Mouse (Mus musculus): Measurements from ENCODE around the gene Pdxdc1. TPM values are rescaled to one million over a fixed set of nuclear protein-coding genes. Genes with fewer than 3 reads are reported as not detected.
A peak's percentile ranks its signal among the peaks of the same experiment; 100 is the strongest.

The Pdxdc1 gene
- 68.0 and 76.1 TPM in 2 replicates for polyA plus RNA-seq (2014; fragmentation: Nextera tagmentation; extraction: Ambion mirVana)

DNA sequence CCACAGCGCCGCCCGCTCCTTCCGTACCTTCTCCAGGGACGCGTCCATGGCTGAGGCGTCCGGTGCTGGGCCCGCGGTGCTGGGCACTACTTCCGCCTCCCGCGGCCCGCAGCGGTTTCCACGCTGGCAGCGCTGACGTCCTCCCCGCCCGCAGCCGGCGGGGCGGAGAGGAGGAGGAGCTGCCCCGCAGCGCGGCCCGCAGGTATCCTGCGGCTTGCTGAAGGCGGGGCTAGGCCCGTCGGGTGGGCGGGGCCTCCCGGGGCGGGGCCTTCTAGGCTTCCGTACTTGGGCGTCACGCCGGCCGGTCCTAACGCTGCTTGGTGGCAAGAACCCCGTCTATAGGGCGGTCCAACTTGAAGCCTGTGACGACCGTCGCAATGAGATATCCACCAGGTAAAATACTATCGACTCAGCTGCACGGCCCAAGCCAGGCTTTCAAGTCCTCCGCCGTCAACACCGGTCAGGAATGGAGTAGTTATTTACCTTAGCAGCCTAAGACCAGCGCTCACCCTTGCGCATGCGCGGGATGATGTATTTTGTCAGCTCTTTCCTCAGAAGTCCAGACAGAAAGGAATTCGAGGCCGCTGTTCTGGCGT is at the start of gene Pdxdc1, which contains the start of gene Mpv17l:
Pdxdc1 (minus strand) TSS at position 244 of the 596 bp plus-strand sequence.
Mpv17l (plus strand) TSS at position 274 of the 596 bp plus-strand sequence.
- DNase-seq (ENCODE audit: low spot score, missing footprints) (peak; percentile 100), ATAC-seq (ENCODE audit: low FRiP score) (peak; percentile 97)
- Histone ChIP-seq H3K9ac (ENCODE audit: low read length) (peak within 1 kb of the TSS; percentile 85), H3K9me3 (ENCODE audit: control insufficient read depth, low read length) (no peaks in the 10 kb centered on the region), H3K27me3 (ENCODE audit: control insufficient read depth, insufficient read depth, low read length) (no peaks in the 10 kb centered on the region), H3K36me3 (ENCODE audit: control insufficient read depth, insufficient read depth, low read length) (no peaks in the 10 kb centered on the region), H3K4me2 (peak within 1 kb of the TSS; percentile 76), H3K4me3 (ENCODE audit: low read depth, low read length) (peak within 1 kb of the TSS; percentile 72), H3K4me1 (ENCODE audit: control insufficient read depth, insufficient read depth, low read length) (peaks cover 5% of the 10 kb centered on the region), H3K27ac (ENCODE audit: low read depth, low read length) (peak within 1 kb of the TSS; percentile 48; the same call in 1 of the 2 replicates)
- under 1% methylated on average over 32 of the region's 57 CpGs for WGBS

- Histone ChIP-seq H3K9ac (ENCODE audit: low read length) (no peak overlapping the region), H3K27ac (ENCODE audit: low read depth, low read length) (no peak overlapping the region)
Measured at GRCm38 (mm10) chr16:13951245-13951644, 48.3 kb upstream of the Pdxdc1 start.

GRCm38 (mm10) chr16:13946306-13946705 is 43.4 kb upstream of the Pdxdc1 start:
- Histone ChIP-seq H3K36me3 (ENCODE audit: control insufficient read depth, insufficient read depth, low read length) (no peaks in the 10 kb centered on the region), H3K27me3 (ENCODE audit: control insufficient read depth, insufficient read depth, low read length) (peaks cover under 1% of the 10 kb centered on the region; the same call in 1 of the 2 replicates), H3K27ac (ENCODE audit: low read depth, low read length) (no peak overlapping the region), H3K4me2 (no peak overlapping the region), H3K4me3 (ENCODE audit: low read depth, low read length) (no peak overlapping the region), H3K9ac (ENCODE audit: low read length) (no peak overlapping the region), H3K4me1 (ENCODE audit: control insufficient read depth, insufficient read depth, low read length) (no peaks in the 10 kb centered on the region), H3K9me3 (ENCODE audit: control insufficient read depth, low read length) (no peaks in the 10 kb centered on the region)
- DNase-seq (ENCODE audit: low spot score, missing footprints) (no peak), ATAC-seq (ENCODE audit: low FRiP score) (no peak)
- WGBS = 81% methylated on average over 1 of the region's 1 CpGs

More at GRCm38 (mm10) chr16:13951245-13951644, 48.3 kb upstream of the Pdxdc1 start:
- DNase-seq (ENCODE audit: low spot score, missing footprints) = no peak
- no peak overlapping the region for H3K4me2 ChIP-seq
- no peaks in the 10 kb centered on the region for H3K4me1 ChIP-seq (ENCODE audit: control insufficient read depth, insufficient read depth, low read length)
- WGBS = 71% methylated on average over 3 of the region's 3 CpGs
- no peaks in the 10 kb centered on the region for H3K36me3 ChIP-seq (ENCODE audit: control insufficient read depth, insufficient read depth, low read length)
- ATAC-seq (ENCODE audit: low FRiP score) = no peak
- H3K4me3 ChIP-seq (ENCODE audit: low read depth, low read length) = no peak overlapping the region
- no peaks in the 10 kb centered on the region for H3K9me3 ChIP-seq (ENCODE audit: control insufficient read depth, low read length)
- no peaks in the 10 kb centered on the region for H3K27me3 ChIP-seq (ENCODE audit: control insufficient read depth, insufficient read depth, low read length)

DNA sequence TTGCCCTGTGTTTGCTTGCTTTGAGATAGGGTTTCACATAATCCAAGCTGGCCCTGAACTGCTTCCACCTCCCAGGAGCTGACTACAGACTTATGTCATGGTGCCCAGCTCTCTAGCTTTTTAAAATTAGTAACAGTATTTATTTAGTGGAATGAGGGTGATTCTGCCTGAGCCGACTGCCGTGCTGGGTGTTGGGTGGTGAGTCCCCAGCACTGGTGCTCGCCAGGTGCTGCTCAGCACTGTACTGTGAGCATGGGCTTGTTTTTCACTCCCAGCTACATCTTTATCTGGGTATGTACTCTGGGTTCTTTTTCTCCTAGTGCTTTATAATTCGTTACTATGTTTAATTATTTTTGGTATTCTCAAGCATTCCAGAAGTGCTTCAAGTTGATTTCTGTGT is 42.2 kb upstream of the Pdxdc1 start:
- Histone ChIP-seq H3K9me3 (ENCODE audit: control insufficient read depth, low read length) (no peaks in the 10 kb centered on the region), H3K27ac (ENCODE audit: low read depth, low read length) (no peak overlapping the region), H3K9ac (ENCODE audit: low read length) (no peak overlapping the region), H3K4me2 (no peak overlapping the region), H3K4me1 (ENCODE audit: control insufficient read depth, insufficient read depth, low read length) (0 out of 2 replicates have a peak, but pooled peaks cover 2% of the 10 kb centered on the region), H3K4me3 (ENCODE audit: low read depth, low read length) (no peak overlapping the region), H3K36me3 (ENCODE audit: control insufficient read depth, insufficient read depth, low read length) (no peaks in the 10 kb centered on the region), H3K27me3 (ENCODE audit: control insufficient read depth, insufficient read depth, low read length) (peaks cover 5% of the 10 kb centered on the region; the same call in 1 of the 2 replicates)
- 77% methylated on average over 4 of the region's 4 CpGs for WGBS
- no peak for DNase-seq (ENCODE audit: low spot score, missing footprints)
- ATAC-seq (ENCODE audit: low FRiP score) = no peak

GRCm38 (mm10) chr16:13944752-13945151 is 41.8 kb upstream of the Pdxdc1 start:
- no peak for DNase-seq (ENCODE audit: low spot score, missing footprints)
- Histone ChIP-seq H3K9me3 (ENCODE audit: control insufficient read depth, low read length) (no peaks in the 10 kb centered on the region), H3K27ac (ENCODE audit: low read depth, low read length) (no peak overlapping the region), H3K36me3 (ENCODE audit: control insufficient read depth, insufficient read depth, low read length) (no peaks in the 10 kb centered on the region), H3K4me2 (no peak overlapping the region), H3K27me3 (ENCODE audit: control insufficient read depth, insufficient read depth, low read length) (peaks cover 5% of the 10 kb centered on the region; the same call in 1 of the 2 replicates), H3K4me1 (ENCODE audit: control insufficient read depth, insufficient read depth, low read length) (0 out of 2 replicates have a peak, but pooled peaks cover 2% of the 10 kb centered on the region), H3K4me3 (ENCODE audit: low read depth, low read length) (no peak overlapping the region), H3K9ac (ENCODE audit: low read length) (no peak overlapping the region)
- WGBS = 91% methylated on average over 5 of the region's 5 CpGs
- ATAC-seq (ENCODE audit: low FRiP score) = no peak

DNA sequence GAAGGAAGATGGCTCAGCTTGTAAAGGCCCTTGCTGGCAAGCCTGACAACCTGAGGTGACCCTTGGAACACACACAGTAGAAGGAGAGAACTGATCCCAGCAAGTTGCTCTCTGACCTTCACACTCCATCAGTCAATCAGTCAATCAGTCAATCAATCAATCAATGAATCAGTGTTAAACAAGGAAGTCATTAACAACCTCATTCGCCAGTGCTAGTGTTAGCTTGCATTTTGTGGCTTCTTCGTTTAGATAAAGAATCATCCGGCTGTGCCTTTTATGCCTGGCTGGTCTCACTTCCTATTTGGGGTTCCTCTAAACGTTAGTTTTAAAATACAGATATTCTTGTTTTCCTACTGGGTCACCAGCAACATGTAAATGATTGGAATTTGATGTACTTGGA is 41.2 kb upstream of the Pdxdc1 start:
- DNase-seq (ENCODE audit: low spot score, missing footprints) (no peak), ATAC-seq (ENCODE audit: low FRiP score) (no peak)
- 0 out of 2 replicates have a peak, but pooled peaks cover 2% of the 10 kb centered on the region for H3K4me1 ChIP-seq (ENCODE audit: control insufficient read depth, insufficient read depth, low read length)
- peaks cover 5% of the 10 kb centered on the region; the same call in 1 of the 2 replicates for H3K27me3 ChIP-seq (ENCODE audit: control insufficient read depth, insufficient read depth, low read length)
- no peak overlapping the region for H3K27ac ChIP-seq (ENCODE audit: low read depth, low read length)
- no peaks in the 10 kb centered on the region for H3K9me3 ChIP-seq (ENCODE audit: control insufficient read depth, low read length)
- no peak overlapping the region for H3K9ac ChIP-seq (ENCODE audit: low read length)
- 79% methylated on average over 4 of the region's 4 CpGs for WGBS
- no peak overlapping the region for H3K4me3 ChIP-seq (ENCODE audit: low read depth, low read length)
- no peaks in the 10 kb centered on the region for H3K36me3 ChIP-seq (ENCODE audit: control insufficient read depth, insufficient read depth, low read length)
- H3K4me2 ChIP-seq = no peak overlapping the region

- no peak overlapping the region for H3K27ac ChIP-seq (ENCODE audit: low read depth, low read length)
- peak overlapping the region; percentile 60 for H3K4me3 ChIP-seq (ENCODE audit: low read depth, low read length)
- 0 out of 2 replicates have a peak, but pooled peaks cover 2% of the 10 kb centered on the region for H3K4me1 ChIP-seq (ENCODE audit: control insufficient read depth, insufficient read depth, low read length)
- WGBS = 2% methylated on average over 34 of the region's 34 CpGs
- no peaks in the 10 kb centered on the region for H3K9me3 ChIP-seq (ENCODE audit: control insufficient read depth, low read length)
- ATAC-seq (ENCODE audit: low FRiP score) = peak; percentile 80
- peak overlapping the region; percentile 94 for H3K4me2 ChIP-seq
- H3K27me3 ChIP-seq (ENCODE audit: control insufficient read depth, insufficient read depth, low read length) = peaks cover 5% of the 10 kb centered on the region; the same call in 1 of the 2 replicates
- H3K36me3 ChIP-seq (ENCODE audit: control insufficient read depth, insufficient read depth, low read length) = no peaks in the 10 kb centered on the region
- DNase-seq (ENCODE audit: low spot score, missing footprints) = peak; percentile 89
- H3K9ac ChIP-seq (ENCODE audit: low read length) = peak overlapping the region; percentile 59
Measured at GRCm38 (mm10) chr16:13940847-13941395, 38.0 kb upstream of the Pdxdc1 start.

GRCm38 (mm10) chr16:13940139-13940846 is 37.4 kb upstream of the Pdxdc1 start:
- H3K9ac ChIP-seq (ENCODE audit: low read length) = peak overlapping the region; percentile 59
- peaks cover 5% of the 10 kb centered on the region; the same call in 1 of the 2 replicates for H3K27me3 ChIP-seq (ENCODE audit: control insufficient read depth, insufficient read depth, low read length)
- peak; percentile 92 for DNase-seq (ENCODE audit: low spot score, missing footprints)
- H3K4me1 ChIP-seq (ENCODE audit: control insufficient read depth, insufficient read depth, low read length) = 0 out of 2 replicates have a peak, but pooled peaks cover 2% of the 10 kb centered on the region
- 4% methylated on average over 28 of the region's 28 CpGs for WGBS
- no peak overlapping the region for H3K27ac ChIP-seq (ENCODE audit: low read depth, low read length)
- H3K4me2 ChIP-seq = peak overlapping the region; percentile 94
- H3K36me3 ChIP-seq (ENCODE audit: control insufficient read depth, insufficient read depth, low read length) = no peaks in the 10 kb centered on the region
- H3K4me3 ChIP-seq (ENCODE audit: low read depth, low read length) = peak overlapping the region; percentile 60
- H3K9me3 ChIP-seq (ENCODE audit: control insufficient read depth, low read length) = no peaks in the 10 kb centered on the region
- peak; percentile 98 for ATAC-seq (ENCODE audit: low FRiP score)
